Mouse (Mus musculus): ENCODE data around the gene Tmem63b.

DNA sequence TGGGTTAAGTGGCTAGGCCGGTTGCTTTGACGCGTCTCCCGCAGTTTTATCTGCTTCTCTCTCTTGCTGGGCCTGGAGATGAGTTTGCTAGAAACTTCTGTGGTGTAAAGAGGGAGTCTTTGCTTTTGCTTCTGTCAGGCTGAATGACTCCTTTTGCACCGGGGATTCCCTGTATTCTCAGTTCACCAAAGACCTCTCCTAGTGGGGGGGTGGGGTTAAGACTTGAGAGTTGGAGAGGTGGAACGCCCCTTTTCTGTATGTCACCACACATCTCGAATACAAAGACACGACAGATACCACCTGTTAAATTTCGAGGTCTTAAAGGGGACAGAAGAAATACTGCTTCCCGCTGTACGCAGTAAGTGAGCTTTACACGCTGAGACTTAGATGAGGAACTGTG is at the start of gene Tmem63b:
- no peak for TF ChIP-seq POLR2A (IDR thresholded peaks at IDR 0.05; ENCODE audit: borderline replicate concordance, control insufficient read depth, low read depth, low read length)
- TF ChIP-seq CTCF (IDR thresholded peaks at IDR 0.05; ENCODE audit: control insufficient read depth, insufficient read depth, low read length): no peak
